Mouse (Mus musculus): ENCODE data around the gene Gm49396. TPM values are rescaled to one million over a fixed set of nuclear protein-coding genes. Genes with fewer than 3 reads are reported as not detected.

Gene Gm49396
- polyA plus RNA-seq (2015; fragmentation: Nextera tagmentation; extraction: Ambion mirVana), result 6.7 and 8.0 TPM in 2 replicates

DNA sequence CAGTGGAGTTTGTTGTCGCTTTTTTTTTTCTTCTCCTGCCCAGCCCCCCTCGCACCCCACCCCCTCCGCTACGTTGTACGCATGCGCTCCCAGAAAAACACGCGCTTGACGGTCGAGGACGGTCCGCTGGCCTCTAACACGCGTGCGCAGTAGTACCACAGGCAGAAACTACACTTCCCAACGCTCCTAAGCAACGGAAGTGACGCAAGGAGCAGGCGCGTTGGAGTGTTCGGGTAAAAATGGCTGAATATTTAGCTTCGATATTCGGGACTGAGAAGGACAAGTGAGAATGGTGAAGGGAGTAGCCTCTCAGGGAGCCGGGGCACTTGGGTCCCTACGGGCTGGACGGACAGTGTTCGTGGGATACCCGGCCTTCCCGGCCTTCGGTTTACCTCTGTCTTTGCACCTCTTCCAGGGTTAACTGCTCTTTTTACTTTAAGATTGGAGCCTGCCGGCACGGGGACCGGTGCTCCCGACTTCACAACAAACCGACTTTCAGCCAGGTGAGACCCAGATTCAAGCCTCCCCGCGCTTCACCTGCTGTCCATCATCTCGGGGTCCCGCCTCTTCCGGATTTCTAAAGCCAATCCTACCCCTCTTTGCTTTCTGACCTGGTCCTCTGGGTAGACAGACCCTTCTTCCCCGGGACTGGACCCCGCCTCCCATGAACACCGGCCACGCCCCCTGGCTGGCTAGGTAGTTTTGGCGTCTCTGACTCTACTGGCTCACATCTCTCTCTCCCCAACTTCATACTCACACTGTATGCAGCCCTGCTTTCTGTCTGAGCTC lies at the start of gene Gm49396, which contains the start of the genes U2af1l4 and Psenen:
Gene Gm49396 (plus strand): TSS at position 228 of the 789 bp plus-strand sequence.
Gene U2af1l4 (plus strand): TSS at position 185 of the 789 bp plus-strand sequence.
Gene Psenen (minus strand): TSS at position 511 of the 789 bp plus-strand sequence.

GRCm38 (mm10) chr7:30534633-30535577 lies 28.2 kb upstream of the Gm49396 start, which contains the start of gene Arhgap33:
Gene Arhgap33, minus strand, starts transcription at chr7:30535060.

DNA sequence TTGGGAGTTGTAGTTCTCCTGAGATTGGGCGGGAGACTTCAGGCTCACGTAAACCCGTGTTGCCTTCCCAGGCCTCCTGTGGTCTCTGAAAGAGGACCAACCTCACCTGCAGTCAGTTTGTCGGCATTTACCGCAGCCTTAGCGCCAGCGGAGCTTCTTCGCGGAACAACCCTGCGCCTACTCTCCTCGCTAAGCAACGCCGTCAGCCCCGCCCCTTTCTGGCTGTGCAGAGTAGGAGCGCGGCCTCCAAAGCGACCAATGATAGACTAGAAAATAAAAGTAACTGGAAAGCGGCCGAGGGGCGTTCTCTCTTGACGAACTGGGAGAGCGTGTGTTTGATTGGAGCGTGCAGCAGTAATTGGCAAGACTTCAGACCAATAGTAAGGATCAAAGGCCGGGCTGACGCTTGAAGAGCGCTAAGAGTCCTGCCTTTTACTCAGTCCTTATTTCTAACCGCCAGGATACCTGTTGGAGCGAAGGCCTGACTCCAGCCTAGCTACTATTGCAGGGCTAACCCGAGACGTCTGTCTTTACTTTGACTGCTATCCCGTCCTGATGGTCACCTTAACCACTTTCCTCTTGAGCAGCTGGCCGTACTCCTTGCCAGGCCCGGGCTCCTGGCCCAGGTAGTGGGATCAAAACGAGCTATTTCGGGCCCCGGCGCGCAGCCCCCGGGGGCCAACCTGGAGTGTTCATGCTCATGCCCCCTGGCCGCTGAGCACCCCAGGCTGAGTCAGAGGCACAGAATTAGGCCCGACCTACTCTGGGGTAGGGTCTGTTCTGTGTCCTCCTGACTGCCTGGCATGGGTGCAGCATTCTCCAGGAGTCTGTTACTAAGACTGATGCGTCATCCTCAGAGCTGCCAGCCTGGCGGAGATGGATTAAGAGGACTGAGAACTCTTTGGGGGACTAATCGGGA lies 10.8 kb upstream of the Gm49396 start, which contains the start of the genes Hspb6 and Proser3:
Gene Hspb6 (plus strand): TSS at position 77 of the 919 bp plus-strand sequence.
Gene Proser3 (minus strand): TSS at position 198 of the 919 bp plus-strand sequence.

DNA sequence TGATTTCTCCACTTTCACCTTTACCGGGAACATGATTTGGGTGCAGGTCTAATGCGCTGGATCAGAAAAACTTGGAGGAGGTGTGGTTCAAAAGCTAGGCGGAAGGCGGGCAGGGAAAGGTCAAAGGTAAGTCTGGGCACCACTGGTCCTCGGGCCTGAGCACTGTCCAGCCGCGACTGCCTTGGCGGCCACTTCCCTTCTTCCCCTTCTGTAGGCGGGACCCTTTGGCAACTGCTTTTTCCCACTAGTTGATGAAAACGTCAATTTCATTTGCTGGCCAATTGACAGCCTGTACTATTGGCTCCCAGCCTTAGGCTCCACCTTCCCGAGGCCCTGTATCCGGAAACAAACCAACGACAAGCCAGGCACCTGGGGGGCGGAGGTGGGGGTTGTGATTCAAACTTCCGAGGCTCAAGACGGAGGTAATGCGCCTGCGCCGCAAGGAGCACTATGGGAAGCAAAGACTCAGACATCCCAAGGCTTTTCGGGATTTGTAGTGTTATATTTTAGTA lies 3.6 kb upstream of the Gm49396 start, which contains the start of gene Lin37:
Gene Lin37 (minus strand): TSS at position 396 of the 512 bp plus-strand sequence.

DNA sequence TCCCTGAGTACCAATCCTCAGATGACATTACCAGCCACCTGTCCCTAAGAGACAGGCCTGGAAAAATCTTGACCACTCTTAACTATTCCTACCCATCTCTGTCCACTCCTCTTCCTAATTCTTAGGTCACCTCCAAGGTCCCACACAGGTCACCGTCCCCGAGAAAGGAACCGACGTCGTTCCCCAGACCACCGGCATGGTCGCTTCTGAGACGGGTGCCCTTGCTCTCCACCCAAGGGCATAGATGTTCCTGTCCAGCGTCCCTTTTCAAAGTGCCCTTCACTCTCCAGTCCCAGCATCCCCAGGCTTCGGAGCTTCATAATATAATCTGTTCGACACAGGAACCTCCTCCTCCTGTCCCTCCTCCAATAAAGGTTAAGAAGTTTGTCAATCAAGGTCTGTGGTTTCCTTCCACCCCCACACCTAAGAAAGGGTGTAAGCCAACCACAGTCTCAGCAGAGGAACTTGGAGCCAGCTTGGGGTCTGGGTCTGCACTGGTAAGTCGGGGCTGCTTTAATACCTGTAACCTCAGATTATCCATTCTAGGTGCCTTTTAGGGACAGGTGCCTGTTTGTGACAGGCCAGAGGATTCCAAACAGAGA lies 1.9 kb downstream of the Gm49396 start, which contains the start of gene Igflr1:
Gene Igflr1 (plus strand): TSS at position 458 of the 602 bp plus-strand sequence.

GRCm38 (mm10) chr7:30588676-30589434 lies 25.7 kb downstream of the Gm49396 start, which contains the start of gene Kmt2b:
Gene Kmt2b, minus strand, starts transcription at chr7:30588726.

DNA sequence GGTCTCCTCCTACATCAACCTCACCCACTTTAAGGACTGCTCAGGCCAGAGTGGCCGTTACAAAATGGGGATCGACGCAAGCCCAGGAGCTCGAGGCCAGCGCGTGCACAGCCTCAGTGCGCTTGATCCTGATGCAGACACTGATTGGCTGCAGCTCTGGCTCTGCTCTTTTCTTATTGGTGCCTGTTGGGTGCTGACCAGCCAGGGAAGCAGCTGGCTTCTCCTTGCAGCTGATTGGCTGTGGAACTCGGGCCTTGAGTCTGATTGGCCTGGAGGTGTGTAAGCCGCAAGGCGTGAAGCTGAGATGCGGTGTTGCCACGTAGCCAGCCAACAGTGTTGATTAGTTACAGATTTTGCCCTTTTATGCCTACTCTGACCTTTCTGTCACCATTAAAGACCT lies 35.6 kb downstream of the Gm49396 start, which contains the start of gene Zbtb32:
Gene Zbtb32 (minus strand): TSS at position 124 of the 400 bp plus-strand sequence.

DNA sequence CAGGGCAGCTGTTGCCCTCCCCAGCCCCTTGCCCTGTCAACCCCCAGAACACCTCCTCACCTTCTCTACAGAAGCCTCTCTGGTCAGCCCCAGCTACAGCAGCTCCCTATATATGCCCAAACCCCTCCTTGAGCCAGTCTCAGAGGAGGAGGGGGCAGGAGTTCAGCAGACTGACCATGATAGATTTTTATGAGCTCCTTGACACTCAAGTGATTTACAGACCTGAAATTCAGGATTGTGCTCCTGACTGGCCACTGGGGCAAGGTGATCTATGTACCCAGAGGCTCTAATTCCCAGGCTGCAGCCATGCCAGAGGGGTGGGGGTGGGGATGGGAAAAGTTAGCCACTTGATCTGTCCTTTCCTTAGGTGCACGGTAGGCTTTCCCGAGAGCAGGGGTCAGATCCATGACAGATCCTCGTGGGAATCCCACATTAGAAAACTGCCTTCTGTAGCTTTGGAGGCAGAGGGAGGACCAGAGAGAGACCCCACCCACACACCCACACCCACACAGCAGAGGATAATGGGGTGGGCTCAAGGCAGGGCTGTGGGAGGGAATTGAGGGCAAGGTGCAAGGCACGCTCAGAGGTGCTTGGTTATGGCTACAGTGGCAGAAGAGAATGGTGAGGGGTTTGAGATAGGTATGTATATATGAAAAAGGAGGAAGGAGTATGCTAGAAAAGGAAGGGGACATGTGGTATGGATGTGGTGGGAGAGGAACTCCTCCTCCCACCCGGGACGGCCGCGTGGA lies 49.7 kb downstream of the Gm49396 start, which contains the start of gene Upk1a:
Gene Upk1a (minus strand): TSS at position 194 of the 749 bp plus-strand sequence.

Small RNAs within 50 kb of the gene (microRNA-seq; reads per million reads assigned to microRNA genes)
- gene Gm38670 (0.87 reads per million), gene Mir3569 (not detected)

Other genes with a start within 250 kb of the Gm49396 start
- gene Syne4, start 248.5 kb upstream of the Gm49396 start, polyA plus RNA-seq (2015; fragmentation: Nextera tagmentation; extraction: Ambion mirVana), result 12.1 and 14.5 TPM in 2 replicates
- not detected in 2 replicates for gene E130208F15Rik, start 241.6 kb upstream of the Gm49396 start, polyA plus RNA-seq (2015; fragmentation: Nextera tagmentation; extraction: Ambion mirVana)
- 20.0 and 20.8 TPM in 2 replicates for gene Sdhaf1, start 239.4 kb upstream of the Gm49396 start, polyA plus RNA-seq (2015; fragmentation: Nextera tagmentation; extraction: Ambion mirVana)
- 17.5 and 17.7 TPM in 2 replicates for gene Lrfn3, start 200.6 kb upstream of the Gm49396 start, polyA plus RNA-seq (2015; fragmentation: Nextera tagmentation; extraction: Ambion mirVana)
- gene Tyrobp, start 149.6 kb upstream of the Gm49396 start, polyA plus RNA-seq (2015; fragmentation: Nextera tagmentation; extraction: Ambion mirVana), result 65.9 and 77.3 TPM in 2 replicates
- gene Hcst, start 143.5 kb upstream of the Gm49396 start, polyA plus RNA-seq (2015; fragmentation: Nextera tagmentation; extraction: Ambion mirVana), result 0.81 and 1.1 TPM in 2 replicates
- 2.8 and 3.3 TPM in 2 replicates for gene Nfkbid, start 141.6 kb upstream of the Gm49396 start, polyA plus RNA-seq (2015; fragmentation: Nextera tagmentation; extraction: Ambion mirVana)
- gene Aplp1, start 117.8 kb upstream of the Gm49396 start, polyA plus RNA-seq (2015; fragmentation: Nextera tagmentation; extraction: Ambion mirVana), result 663 and 695 TPM in 2 replicates
- gene Kirrel2, start 105.7 kb upstream of the Gm49396 start, polyA plus RNA-seq (2015; fragmentation: Nextera tagmentation; extraction: Ambion mirVana), result 0.46 and 0.90 TPM in 2 replicates
- gene Nphs1, start 105.0 kb upstream of the Gm49396 start, polyA plus RNA-seq (2015; fragmentation: Nextera tagmentation; extraction: Ambion mirVana), result 0.06 and 0.13 TPM in 2 replicates
- gene Prodh2, start 69.7 kb upstream of the Gm49396 start, polyA plus RNA-seq (2015; fragmentation: Nextera tagmentation; extraction: Ambion mirVana), result 0.43 TPM in 1 of 2 replicates, not detected in the other
- 45.5 and 62.8 TPM in 2 replicates for gene Arhgap33, start 28.3 kb upstream of the Gm49396 start, polyA plus RNA-seq (2015; fragmentation: Nextera tagmentation; extraction: Ambion mirVana)
- 19.0 and 20.8 TPM in 2 replicates for gene Hspb6, start 11.2 kb upstream of the Gm49396 start, polyA plus RNA-seq (2015; fragmentation: Nextera tagmentation; extraction: Ambion mirVana)
- gene Proser3, start 11.0 kb upstream of the Gm49396 start, polyA plus RNA-seq (2015; fragmentation: Nextera tagmentation; extraction: Ambion mirVana), result 3.0 and 4.7 TPM in 2 replicates
- gene Lin37, start 3.5 kb upstream of the Gm49396 start, polyA plus RNA-seq (2015; fragmentation: Nextera tagmentation; extraction: Ambion mirVana), result 51.7 and 55.9 TPM in 2 replicates
- 102 and 106 TPM in 2 replicates for gene U2af1l4, start within 50 bp of the Gm49396 start, polyA plus RNA-seq (2015; fragmentation: Nextera tagmentation; extraction: Ambion mirVana)
- 161 and 167 TPM in 2 replicates for gene Psenen, start 283 bp downstream of the Gm49396 start, polyA plus RNA-seq (2015; fragmentation: Nextera tagmentation; extraction: Ambion mirVana)
- gene Igflr1, start 2.1 kb downstream of the Gm49396 start, polyA plus RNA-seq (2015; fragmentation: Nextera tagmentation; extraction: Ambion mirVana), result 1.6 and 4.3 TPM in 2 replicates
- 5.3 and 8.5 TPM in 2 replicates for gene Kmt2b, start 25.4 kb downstream of the Gm49396 start, polyA plus RNA-seq (2015; fragmentation: Nextera tagmentation; extraction: Ambion mirVana)
- 0.20 and 0.44 TPM in 2 replicates for gene Zbtb32, start 35.6 kb downstream of the Gm49396 start, polyA plus RNA-seq (2015; fragmentation: Nextera tagmentation; extraction: Ambion mirVana)
- gene Upk1a, start 49.5 kb downstream of the Gm49396 start, polyA plus RNA-seq (2015; fragmentation: Nextera tagmentation; extraction: Ambion mirVana), result 0.31 and 0.53 TPM in 2 replicates
- gene Cox6b1, start 62.8 kb downstream of the Gm49396 start, polyA plus RNA-seq (2015; fragmentation: Nextera tagmentation; extraction: Ambion mirVana), result 1,537 and 1,621 TPM in 2 replicates
- 0.14 TPM in 1 of 2 replicates, not detected in the other for gene Etv2, start 72.5 kb downstream of the Gm49396 start, polyA plus RNA-seq (2015; fragmentation: Nextera tagmentation; extraction: Ambion mirVana)
- gene Rbm42, start 87.0 kb downstream of the Gm49396 start, polyA plus RNA-seq (2015; fragmentation: Nextera tagmentation; extraction: Ambion mirVana), result 120 and 125 TPM in 2 replicates
- 16.8 and 18.2 TPM in 2 replicates for gene Haus5, start 101.7 kb downstream of the Gm49396 start, polyA plus RNA-seq (2015; fragmentation: Nextera tagmentation; extraction: Ambion mirVana)
- gene Pmis2, start 108.3 kb downstream of the Gm49396 start, polyA plus RNA-seq (2015; fragmentation: Nextera tagmentation; extraction: Ambion mirVana), result not detected in 2 replicates
- gene 2200002J24Rik, start 135.6 kb downstream of the Gm49396 start, polyA plus RNA-seq (2015; fragmentation: Nextera tagmentation; extraction: Ambion mirVana), result not detected in 2 replicates
- 6.1 and 6.3 TPM in 2 replicates for gene Atp4a, start 148.9 kb downstream of the Gm49396 start, polyA plus RNA-seq (2015; fragmentation: Nextera tagmentation; extraction: Ambion mirVana)
- gene Tmem147, start 166.2 kb downstream of the Gm49396 start, polyA plus RNA-seq (2015; fragmentation: Nextera tagmentation; extraction: Ambion mirVana), result 359 and 361 TPM in 2 replicates
- gene Gapdhs, start 180.3 kb downstream of the Gm49396 start, polyA plus RNA-seq (2015; fragmentation: Nextera tagmentation; extraction: Ambion mirVana), result 0.43 and 0.98 TPM in 2 replicates
- 3.3 and 3.7 TPM in 2 replicates for gene Sbsn, start 188.1 kb downstream of the Gm49396 start, polyA plus RNA-seq (2015; fragmentation: Nextera tagmentation; extraction: Ambion mirVana)
- gene Dmkn, start 200.4 kb downstream of the Gm49396 start, polyA plus RNA-seq (2015; fragmentation: Nextera tagmentation; extraction: Ambion mirVana), result 5.9 and 7.8 TPM in 2 replicates
- gene Krtdap, start 224.6 kb downstream of the Gm49396 start, polyA plus RNA-seq (2015; fragmentation: Nextera tagmentation; extraction: Ambion mirVana), result 7.9 and 15.2 TPM in 2 replicates

Data from neural tube, postnatal 0 days (tissue).